Mouse (Mus musculus) olfactory bulb, adult 2 months (tissue): Measurements from ENCODE around the gene Galp.

ENCODE experiments used
- CTCF ChIP-seq: fragments of 200-500 bp; IDR thresholded peaks from 2 replicates; pipeline ENCODE4 v1.5.1; 2012; ENCODE audit warnings: low read depth, mild to moderate bottlenecking, low read length, moderate library complexity; ENCODE audit not compliant: insufficient read depth
- POLR2A ChIP-seq: fragments of 200-500 bp; IDR thresholded peaks from 2 replicates; pipeline ENCODE4 v1.6.1; 2012; ENCODE audit warnings: mild to moderate bottlenecking, low read depth, low read length, moderate library complexity; ENCODE audit not compliant: insufficient read depth

DNA sequence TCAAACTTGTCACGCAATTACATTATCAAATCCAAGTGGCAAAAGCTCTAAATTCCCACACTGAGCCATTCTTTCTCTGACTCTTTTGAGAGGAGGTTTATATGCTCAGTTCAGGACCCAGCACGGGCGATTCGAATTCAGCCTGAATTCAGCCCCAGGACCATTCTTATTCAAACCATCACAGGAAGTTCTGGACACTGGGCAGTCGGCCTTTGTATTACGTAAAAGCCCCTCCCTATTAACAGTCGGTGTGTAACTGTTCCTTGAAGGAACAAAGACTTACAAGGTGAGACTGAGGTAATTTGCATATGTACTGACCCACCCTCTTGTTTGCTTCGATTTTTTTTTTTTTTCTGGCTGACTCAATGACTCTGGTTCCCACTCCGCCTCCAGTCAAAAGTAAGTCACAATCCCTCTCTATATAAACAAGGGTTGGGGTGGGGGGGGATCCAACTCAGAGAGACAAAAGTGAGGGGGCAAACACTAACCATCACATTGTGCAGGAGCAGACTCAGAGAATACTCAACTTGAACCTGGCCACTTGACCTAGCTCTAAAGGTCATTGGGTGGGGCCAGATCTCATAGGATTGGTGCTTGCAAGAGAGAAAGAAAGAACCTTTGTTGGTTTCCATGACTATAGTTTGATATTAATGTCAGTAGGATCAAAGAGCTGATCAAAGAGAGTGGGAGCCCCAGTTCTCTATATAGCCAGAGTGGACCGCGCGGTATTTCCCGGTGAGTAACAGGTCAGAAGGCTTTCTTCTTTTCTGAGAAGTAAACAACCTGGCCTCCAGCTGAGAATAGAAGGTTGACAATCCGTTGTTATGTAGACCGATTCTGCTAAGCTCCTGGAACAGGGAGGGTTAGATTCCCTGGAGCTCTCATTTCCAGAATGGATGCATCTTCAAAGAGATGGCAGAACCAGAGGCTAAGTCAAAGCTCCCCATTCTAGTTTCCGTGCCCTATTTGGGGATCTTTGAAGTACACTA is 61.6 kb downstream of the Galp start:
- TF ChIP-seq POLR2A (no peak), CTCF (no peak)
